Mouse (Mus musculus): ENCODE data around the gene Flvcr2. TPM values are rescaled to one million over a fixed set of nuclear protein-coding genes. Genes with fewer than 3 reads are reported as not detected.

Gene Flvcr2
- polyA plus RNA-seq (2021; fragmentation: Nextera tagmentation): 0.33 and 0.89 TPM in 2 replicates
- long read RNA-seq, experiment 1, partial matches to known transcripts: 0 of 4 reads
- long read RNA-seq, experiment 1, other reads (novel, unspliced or antisense): 1 of 4 reads
- long read RNA-seq, experiment 2: 0 reads

DNA sequence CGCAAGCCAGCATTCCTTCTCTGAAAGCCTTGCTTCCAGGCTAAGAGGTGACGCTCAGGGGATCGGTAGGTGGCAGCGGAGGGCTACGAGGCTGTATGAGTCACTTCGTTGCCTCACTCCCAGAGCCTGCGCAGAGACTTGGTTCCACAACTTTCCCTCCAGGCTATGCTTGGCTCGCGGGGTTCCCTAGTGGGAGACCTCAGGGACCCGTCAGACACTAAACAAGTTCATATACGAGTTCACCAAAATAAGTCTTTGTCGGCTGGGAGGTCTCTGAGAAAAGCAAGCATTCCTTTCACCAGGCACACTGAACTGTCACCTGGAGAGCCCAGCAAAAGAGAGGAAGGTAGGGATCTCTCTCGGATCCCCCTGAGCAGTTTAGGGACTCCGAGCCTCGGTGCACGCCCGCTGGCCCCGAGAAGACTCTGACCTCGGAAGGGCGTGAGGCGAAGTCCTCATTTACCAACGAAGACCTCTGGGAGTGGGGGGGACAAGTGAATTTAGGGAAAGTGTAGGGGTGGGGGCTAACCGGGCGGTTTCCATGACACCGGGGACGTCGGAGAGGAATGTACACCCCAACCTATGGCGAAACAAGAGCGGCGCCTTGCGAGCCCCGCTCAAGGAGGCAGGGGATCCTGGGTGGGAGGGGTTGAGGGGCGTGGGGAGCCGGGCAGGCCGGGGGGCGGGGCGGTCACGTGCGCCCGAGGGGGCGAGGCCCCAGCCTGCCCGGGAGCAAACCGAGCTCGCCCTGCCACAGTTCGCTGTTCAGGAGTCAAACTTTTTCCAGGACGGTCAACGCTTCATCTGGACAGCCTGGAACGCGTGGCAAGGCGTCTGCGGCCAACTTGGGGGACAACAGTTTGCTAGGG, at the start of gene Flvcr2:
Flvcr2 (plus strand) TSS at position 713 of the 869 bp plus-strand sequence.

DNA sequence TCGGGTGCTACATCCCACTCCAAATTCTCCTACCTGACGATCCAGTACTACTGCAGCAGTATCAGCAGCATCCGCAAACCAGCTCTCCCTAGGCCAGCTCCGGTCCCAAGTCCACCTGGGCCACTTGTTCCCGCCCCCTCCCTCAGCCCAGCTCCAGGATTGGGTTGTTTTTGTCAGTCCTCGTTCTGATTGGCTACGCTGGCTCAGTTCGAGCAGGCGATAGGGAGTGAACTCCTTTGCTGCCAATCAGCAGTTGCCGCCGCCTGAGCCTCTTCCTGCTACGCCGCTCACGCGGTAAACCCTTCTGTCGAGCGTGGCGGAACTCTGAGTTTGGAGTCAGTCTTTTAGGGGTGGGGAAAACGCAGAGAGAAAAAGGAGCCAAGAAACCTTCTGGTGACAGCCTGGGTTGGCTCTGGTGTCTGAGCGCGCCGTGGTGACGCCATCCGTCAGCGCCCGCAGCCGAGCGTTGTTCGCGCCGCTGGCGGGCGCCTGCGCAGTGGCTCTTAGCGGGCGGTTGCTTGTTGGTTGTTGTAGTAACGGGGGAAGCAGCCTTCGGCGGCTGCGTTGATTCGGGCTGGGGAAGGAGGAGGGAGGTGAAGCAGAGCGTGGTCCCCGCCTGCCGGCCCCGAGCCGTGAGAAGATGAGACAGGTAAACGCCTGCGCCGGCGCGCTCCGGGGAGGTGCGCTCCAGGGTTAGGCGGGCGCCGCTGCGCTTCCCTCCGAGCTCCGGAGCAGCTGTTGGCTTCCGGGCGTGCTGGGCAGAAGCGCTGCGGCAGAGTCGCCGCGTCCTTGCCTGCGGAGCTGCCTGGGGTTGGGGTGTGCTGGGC, 78.3 kb downstream of the Flvcr2 start, which contains the start of the genes Erg28 and Ttll5:
Erg28 (minus strand) TSS at position 113 of the 827 bp plus-strand sequence.
Ttll5 (plus strand) TSS at position 222 of the 827 bp plus-strand sequence.

Other genes with a start within 250 kb of the Flvcr2 start
- 0.80 and 1.5 TPM in 2 replicates for gene Jdp2, start 147.5 kb upstream of the Flvcr2 start, polyA plus RNA-seq (2021; fragmentation: Nextera tagmentation)
- 0.55 and 0.72 TPM in 2 replicates for gene Batf, start 59.9 kb upstream of the Flvcr2 start, polyA plus RNA-seq (2021; fragmentation: Nextera tagmentation)
- 91.2 and 102 TPM in 2 replicates for gene Erg28, start 78.0 kb downstream of the Flvcr2 start, polyA plus RNA-seq (2021; fragmentation: Nextera tagmentation)
- gene Ttll5, start 78.1 kb downstream of the Flvcr2 start, polyA plus RNA-seq (2021; fragmentation: Nextera tagmentation): 11.6 and 31.3 TPM in 2 replicates

All from left cerebral cortex, adult 6 months (tissue).